Mouse (Mus musculus): ENCODE results near the gene Tmtc4. TPM values are rescaled to one million over a fixed set of nuclear protein-coding genes. Genes with fewer than 3 reads are reported as not detected.
A peak's percentile ranks its signal among the peaks of the same experiment; 100 is the strongest.

Gene Tmtc4
- 13.2 and 15.3 TPM in 2 replicates for polyA plus RNA-seq (2015; fragmentation: Nextera tagmentation; extraction: Ambion mirVana)

DNA sequence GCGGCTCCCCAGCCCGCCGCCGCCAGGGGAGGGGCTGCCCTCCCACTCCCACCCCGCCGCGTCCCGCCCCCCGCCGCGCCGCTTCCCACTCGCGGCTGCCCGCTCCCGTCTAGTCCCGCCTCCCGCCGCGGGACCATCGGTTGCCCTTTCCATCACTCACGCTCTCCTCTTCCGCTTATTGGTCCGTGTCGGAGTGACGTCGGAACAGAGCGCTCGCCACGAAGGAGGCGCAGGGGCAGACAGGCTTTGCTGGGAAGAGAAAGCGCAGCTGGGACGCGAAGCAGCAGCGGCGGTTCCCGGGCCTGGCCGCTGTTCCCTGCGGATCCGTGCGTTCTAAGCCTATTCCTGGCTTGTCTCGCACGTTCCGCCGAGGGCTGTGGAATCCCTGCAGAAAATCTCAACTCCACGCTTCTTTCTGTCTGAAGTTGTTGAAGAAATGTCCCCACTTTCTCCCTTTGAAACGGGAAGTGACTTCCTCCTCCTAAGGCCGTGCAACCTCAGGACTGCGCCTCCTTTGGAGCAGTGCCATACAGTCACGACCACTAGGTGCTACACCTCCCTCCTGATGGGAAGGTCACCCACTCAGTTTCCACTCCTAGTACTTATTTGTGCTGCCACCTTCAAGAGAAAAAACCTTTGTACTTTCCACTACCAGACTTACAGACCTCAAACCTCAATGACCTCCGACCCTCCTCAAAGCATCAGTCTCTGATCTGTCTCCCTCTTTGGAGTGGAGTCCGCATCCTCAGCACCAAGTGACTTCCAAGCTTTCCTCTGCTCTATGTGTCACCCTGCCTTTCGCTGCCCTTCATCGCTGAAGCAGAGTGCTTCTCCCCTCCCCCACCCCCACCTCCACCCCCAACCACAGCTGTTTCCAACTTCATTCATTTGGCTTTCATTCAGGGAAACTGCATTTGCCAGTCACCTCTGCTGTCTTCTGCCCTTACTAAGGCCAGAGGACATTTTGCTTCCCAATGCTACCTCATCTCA lies at the start of gene Tmtc4:
Gene Tmtc4, minus strand, starts transcription at position 810 of the 990 bp plus-strand sequence.
- Histone ChIP-seq H3K9ac (ENCODE audit: low read length) (peak within 1 kb of the TSS; percentile 88), H3K4me2 (ENCODE audit: low read depth, low read length) (peak within 1 kb of the TSS; percentile 94), H3K4me1 (ENCODE audit: control insufficient read depth, insufficient read depth, low read length) (peaks cover 11% of the 10 kb centered on the region), H3K36me3 (ENCODE audit: control insufficient read depth, insufficient read depth) (no peaks in the 10 kb centered on the region), H3K27ac (ENCODE audit: low read length) (peak within 1 kb of the TSS; percentile 94), H3K9me3 (replicated peaks; ENCODE audit: control insufficient read depth, low read length) (no peaks in the 10 kb centered on the region), H3K4me3 (ENCODE audit: low read length) (peak within 1 kb of the TSS; percentile 89), H3K27me3 (ENCODE audit: control insufficient read depth, insufficient read depth, low read length) (no peaks in the 10 kb centered on the region)
- ATAC-seq (replicated peaks; ENCODE audit: extremely low read depth, insufficient read depth, low FRiP score), result peak; percentile 98
- under 1% methylated on average over 53 of the region's 54 CpGs for WGBS

DNA sequence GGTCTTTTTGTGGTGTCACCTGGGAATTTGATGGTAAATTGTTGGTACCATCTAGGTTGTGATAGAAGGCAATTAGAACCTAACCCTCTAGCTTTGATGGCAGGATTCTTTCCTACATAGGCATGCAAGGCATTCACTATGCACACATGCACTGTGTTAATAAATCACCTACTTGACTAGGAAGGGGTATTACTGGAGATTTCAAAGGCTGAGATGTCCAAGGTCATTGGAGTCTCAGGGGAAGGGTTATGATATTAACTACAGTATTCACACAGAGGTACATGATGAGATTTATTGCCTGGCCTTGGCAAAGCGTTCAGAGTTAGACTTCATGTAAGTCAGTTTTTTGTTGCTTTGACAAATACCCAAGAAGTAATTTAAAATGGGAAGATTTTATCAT lies 48.6 kb upstream of the Tmtc4 start:
- ATAC-seq (replicated peaks; ENCODE audit: extremely low read depth, insufficient read depth, low FRiP score), result no peak
- no peak overlapping the region for H3K9ac ChIP-seq (ENCODE audit: low read length)
- 79% methylated on average over 1 of the region's 1 CpGs for WGBS

DNA sequence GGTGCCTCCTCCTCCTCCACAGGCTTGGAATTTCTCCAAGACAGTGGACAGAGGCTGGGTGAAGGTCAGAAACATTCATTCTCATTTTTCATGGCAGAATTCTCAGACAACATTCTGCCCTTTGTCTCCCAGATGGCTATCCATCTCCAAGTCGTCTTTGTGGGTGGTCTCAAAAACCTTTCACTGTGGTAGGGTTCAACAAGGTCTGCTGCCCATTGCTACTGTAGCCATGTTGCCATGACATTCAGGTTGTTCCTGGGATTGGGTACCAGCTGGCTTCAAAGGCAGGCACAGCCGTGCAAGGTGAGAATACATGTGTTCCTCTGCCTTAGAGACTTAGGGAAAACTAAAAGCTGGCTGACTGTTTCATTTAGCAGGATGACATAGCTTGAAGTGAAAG lies 44.0 kb upstream of the Tmtc4 start:
- no peak for ATAC-seq (replicated peaks; ENCODE audit: extremely low read depth, insufficient read depth, low FRiP score)
- WGBS, result 58% methylated on average over 2 of the region's 2 CpGs
- no peak overlapping the region for H3K27ac ChIP-seq (ENCODE audit: low read length)
- no peaks in the 10 kb centered on the region for H3K36me3 ChIP-seq (ENCODE audit: control insufficient read depth, insufficient read depth)
- no peaks in the 10 kb centered on the region for H3K27me3 ChIP-seq (ENCODE audit: control insufficient read depth, insufficient read depth, low read length)
- H3K4me1 ChIP-seq (ENCODE audit: control insufficient read depth, insufficient read depth, low read length), result no peaks in the 10 kb centered on the region
- H3K9ac ChIP-seq (ENCODE audit: low read length), result no peak overlapping the region
- H3K9me3 ChIP-seq (replicated peaks; ENCODE audit: control insufficient read depth, low read length), result no peaks in the 10 kb centered on the region
- H3K4me2 ChIP-seq (ENCODE audit: low read depth, low read length), result no peak overlapping the region
- no peak overlapping the region for H3K4me3 ChIP-seq (ENCODE audit: low read length)

More for the DNA sequence above, 48.6 kb upstream of the Tmtc4 start:
- Histone ChIP-seq H3K36me3 (ENCODE audit: control insufficient read depth, insufficient read depth) (no peaks in the 10 kb centered on the region), H3K4me1 (ENCODE audit: control insufficient read depth, insufficient read depth, low read length) (no peaks in the 10 kb centered on the region), H3K27ac (ENCODE audit: low read length) (no peak overlapping the region), H3K4me2 (ENCODE audit: low read depth, low read length) (no peak overlapping the region), H3K4me3 (ENCODE audit: low read length) (no peak overlapping the region), H3K9me3 (replicated peaks; ENCODE audit: control insufficient read depth, low read length) (no peaks in the 10 kb centered on the region), H3K27me3 (ENCODE audit: control insufficient read depth, insufficient read depth, low read length) (no peaks in the 10 kb centered on the region)

- Histone ChIP-seq H3K4me2 (ENCODE audit: low read depth, low read length) (no peak overlapping the region), H3K4me3 (ENCODE audit: low read length) (no peak overlapping the region), H3K9me3 (replicated peaks; ENCODE audit: control insufficient read depth, low read length) (no peaks in the 10 kb centered on the region), H3K36me3 (ENCODE audit: control insufficient read depth, insufficient read depth) (no peaks in the 10 kb centered on the region), H3K4me1 (ENCODE audit: control insufficient read depth, insufficient read depth, low read length) (no peaks in the 10 kb centered on the region), H3K27me3 (ENCODE audit: control insufficient read depth, insufficient read depth, low read length) (no peaks in the 10 kb centered on the region), H3K27ac (ENCODE audit: low read length) (no peak overlapping the region), H3K9ac (ENCODE audit: low read length) (no peak overlapping the region)
- no peak for ATAC-seq (replicated peaks; ENCODE audit: extremely low read depth, insufficient read depth, low FRiP score)
Measured at GRCm38 (mm10) chr14:123022981-123023380, 39.1 kb upstream of the Tmtc4 start.

DNA sequence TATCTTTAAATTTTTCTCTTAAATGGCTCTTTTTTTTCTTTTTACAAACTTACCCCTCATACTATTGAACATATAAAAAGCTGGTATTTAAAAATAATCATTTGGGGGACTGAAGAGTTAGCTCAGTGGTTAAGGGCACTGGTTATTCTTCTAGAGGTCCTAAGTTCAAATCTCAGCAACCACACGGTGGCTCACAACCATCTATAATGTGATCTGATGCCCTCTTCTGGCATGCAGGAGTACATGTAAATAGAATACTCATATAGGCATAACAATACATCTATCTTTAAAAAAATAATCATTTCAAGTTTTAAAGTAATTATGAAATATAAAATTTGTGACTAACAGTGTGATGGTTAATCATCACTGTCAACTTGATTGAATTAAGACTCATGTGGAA lies 32.5 kb upstream of the Tmtc4 start:
- no peaks in the 10 kb centered on the region for H3K9me3 ChIP-seq (replicated peaks; ENCODE audit: control insufficient read depth, low read length)
- H3K4me1 ChIP-seq (ENCODE audit: control insufficient read depth, insufficient read depth, low read length), result no peaks in the 10 kb centered on the region
- H3K9ac ChIP-seq (ENCODE audit: low read length), result no peak overlapping the region
- no peaks in the 10 kb centered on the region for H3K27me3 ChIP-seq (ENCODE audit: control insufficient read depth, insufficient read depth, low read length)
- ATAC-seq (replicated peaks; ENCODE audit: extremely low read depth, insufficient read depth, low FRiP score), result no peak
- WGBS, result 68% methylated on average over 1 of the region's 1 CpGs
- H3K4me3 ChIP-seq (ENCODE audit: low read length), result no peak overlapping the region
- H3K4me2 ChIP-seq (ENCODE audit: low read depth, low read length), result no peak overlapping the region
- H3K27ac ChIP-seq (ENCODE audit: low read length), result no peak overlapping the region
- H3K36me3 ChIP-seq (ENCODE audit: control insufficient read depth, insufficient read depth), result no peaks in the 10 kb centered on the region

GRCm38 (mm10) chr14:123015687-123016086 lies 31.9 kb upstream of the Tmtc4 start:
- no peak for ATAC-seq (replicated peaks; ENCODE audit: extremely low read depth, insufficient read depth, low FRiP score)
- Histone ChIP-seq H3K27ac (ENCODE audit: low read length) (no peak overlapping the region), H3K9ac (ENCODE audit: low read length) (no peak overlapping the region), H3K9me3 (replicated peaks; ENCODE audit: control insufficient read depth, low read length) (no peaks in the 10 kb centered on the region), H3K27me3 (ENCODE audit: control insufficient read depth, insufficient read depth, low read length) (no peaks in the 10 kb centered on the region), H3K4me3 (ENCODE audit: low read length) (no peak overlapping the region), H3K36me3 (ENCODE audit: control insufficient read depth, insufficient read depth) (no peaks in the 10 kb centered on the region), H3K4me1 (ENCODE audit: control insufficient read depth, insufficient read depth, low read length) (no peaks in the 10 kb centered on the region), H3K4me2 (ENCODE audit: low read depth, low read length) (no peak overlapping the region)
- WGBS, result 82% methylated on average over 2 of the region's 2 CpGs

- no peak overlapping the region for H3K9ac ChIP-seq (ENCODE audit: low read length)
- H3K9me3 ChIP-seq (replicated peaks; ENCODE audit: control insufficient read depth, low read length), result no peaks in the 10 kb centered on the region
- H3K27me3 ChIP-seq (ENCODE audit: control insufficient read depth, insufficient read depth, low read length), result no peaks in the 10 kb centered on the region
- ATAC-seq (replicated peaks; ENCODE audit: extremely low read depth, insufficient read depth, low FRiP score), result no peak
- H3K4me2 ChIP-seq (ENCODE audit: low read depth, low read length), result no peak overlapping the region
- no peaks in the 10 kb centered on the region for H3K36me3 ChIP-seq (ENCODE audit: control insufficient read depth, insufficient read depth)
- H3K4me3 ChIP-seq (ENCODE audit: low read length), result no peak overlapping the region
- peaks cover 6% of the 10 kb centered on the region; the same call in 1 of the 2 replicates for H3K4me1 ChIP-seq (ENCODE audit: control insufficient read depth, insufficient read depth, low read length)
- WGBS, result 25% methylated on average over 18 of the region's 18 CpGs
- no peak overlapping the region for H3K27ac ChIP-seq (ENCODE audit: low read length)
Measured at GRCm38 (mm10) chr14:123009108-123010018, 25.5 kb upstream of the Tmtc4 start.

DNA sequence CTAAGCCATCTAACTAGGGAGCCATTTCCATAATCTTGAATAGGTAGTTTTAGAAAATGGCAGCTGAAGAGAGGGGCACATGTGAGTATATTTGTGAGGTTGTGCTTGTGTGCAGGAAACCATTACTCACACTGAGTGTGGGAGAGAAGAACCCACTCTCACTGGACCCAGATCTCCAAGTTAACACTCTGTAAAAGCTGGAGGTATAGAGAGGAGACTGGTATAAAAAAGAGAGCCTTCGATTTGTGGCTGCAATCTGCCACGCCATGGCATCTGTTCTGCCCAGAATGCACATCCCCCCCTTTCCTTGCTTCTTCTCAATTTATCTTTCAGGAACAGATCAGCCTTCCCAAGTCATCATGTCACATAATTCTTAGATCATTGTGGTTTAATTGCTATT lies 24.8 kb upstream of the Tmtc4 start:
- Histone ChIP-seq H3K9ac (ENCODE audit: low read length) (no peak overlapping the region), H3K4me2 (ENCODE audit: low read depth, low read length) (no peak overlapping the region), H3K4me1 (ENCODE audit: control insufficient read depth, insufficient read depth, low read length) (peaks cover 6% of the 10 kb centered on the region; the same call in 1 of the 2 replicates), H3K4me3 (ENCODE audit: low read length) (no peak overlapping the region), H3K36me3 (ENCODE audit: control insufficient read depth, insufficient read depth) (no peaks in the 10 kb centered on the region), H3K27ac (ENCODE audit: low read length) (no peak overlapping the region), H3K9me3 (replicated peaks; ENCODE audit: control insufficient read depth, low read length) (no peaks in the 10 kb centered on the region), H3K27me3 (ENCODE audit: control insufficient read depth, insufficient read depth, low read length) (no peaks in the 10 kb centered on the region)
- WGBS, result 76% methylated on average over 2 of the region's 2 CpGs
- ATAC-seq (replicated peaks; ENCODE audit: extremely low read depth, insufficient read depth, low FRiP score), result no peak

Measured in heart, embryonic 16.5 days (tissue).